Mouse (Mus musculus) ES-E14 (cell line): ENCODE data around the gene Bmf. TPM values are rescaled to one million over a fixed set of nuclear protein-coding genes. Genes with fewer than 3 reads are reported as not detected.
A peak's percentile ranks its signal among the peaks of the same experiment; 100 is the strongest.

Source experiments
- DNase-seq: peaks from one replicate; pipeline ENCODE4 v3.0.0-alpha.2; 2013; ENCODE audit warnings: low read depth, low spot score
- H3K27ac ChIP-seq: 2 replicates; pipeline ENCODE4 v1.5.1; 2012; ENCODE audit warnings: low read depth, mild to moderate bottlenecking, low read length, moderate library complexity, mixed read lengths; ENCODE audit not compliant: poor library complexity, insufficient read depth, severe bottlenecking
- H3K36me3 ChIP-seq: 2 replicates; pipeline ENCODE4 v1.6.1; 2012; ENCODE audit warnings: mild to moderate bottlenecking, low read length, moderate library complexity, mixed read lengths; ENCODE audit not compliant: control insufficient read depth, poor library complexity, insufficient read depth, severe bottlenecking
- H3K4me1 ChIP-seq, 2 experiments: fragments of 150-350 bp in 1 of 2; sonication (generic) in 1 of 2; 2 replicates each; pipeline ENCODE4 v1.6.1; 2012; ENCODE audit warnings: low read length in 2 of 2, mild to moderate bottlenecking in 1 of 2, mixed read lengths in 1 of 2; ENCODE audit not compliant: control insufficient read depth in 2 of 2, insufficient read depth in 2 of 2, poor library complexity in 1 of 2
- H3K4me3 ChIP-seq, 2 experiments: fragments of 150-350 bp in 1 of 2; sonication (generic) in 1 of 2; 2 replicates each; pipeline ENCODE4 v1.5.1; 2012; ENCODE audit warnings: low read length in 2 of 2, low read depth in 1 of 2, mild to moderate bottlenecking in 1 of 2, mixed read lengths in 1 of 2; ENCODE audit not compliant: insufficient read depth in 1 of 2, poor library complexity in 1 of 2, severe bottlenecking in 1 of 2
- H3K9ac ChIP-seq: 2 replicates; pipeline ENCODE4 v1.6.1; 2012; ENCODE audit warnings: low read depth, mild to moderate bottlenecking, low read length, mixed read lengths; ENCODE audit not compliant: poor library complexity, insufficient read depth, severe bottlenecking
- H3K9me3 ChIP-seq: fragments of 150-350 bp; sonication (generic); 2 replicates; pipeline ENCODE4 v1.6.1; 2012; ENCODE audit warnings: low read depth, mild to moderate bottlenecking, low read length; ENCODE audit not compliant: control insufficient read depth, insufficient read depth
- CHD2 ChIP-seq: IDR thresholded peaks from 2 replicates; pipeline ENCODE4 v1.6.1; 2014; ENCODE audit warnings: mild to moderate bottlenecking, low read depth, low read length, inconsistent platforms
- HCFC1 ChIP-seq: IDR thresholded peaks from 2 replicates; pipeline ENCODE4 v1.6.1; 2012; ENCODE audit warnings: low read length, inconsistent platforms, borderline replicate concordance; ENCODE audit not compliant: insufficient read depth
- MAFK ChIP-seq: IDR thresholded peaks from 2 replicates; pipeline ENCODE4 v1.6.1; 2014; ENCODE audit warnings: mild to moderate bottlenecking, low read depth, low read length, inconsistent platforms; ENCODE audit not compliant: insufficient read depth
- ZC3H11A ChIP-seq: IDR thresholded peaks from 2 replicates; pipeline ENCODE4 v1.6.1; 2012; ENCODE audit warnings: low read depth, mild to moderate bottlenecking, inconsistent platforms, low read length, borderline replicate concordance
- ZNF384 ChIP-seq: IDR thresholded peaks from 2 replicates; pipeline ENCODE4 v1.6.1; 2012; ENCODE audit warnings: low read depth, low read length, inconsistent platforms
- in situ Hi-C, 2 experiments: fragments of 600-800 bp; cut with MboI; formaldehyde crosslinking; loops; one replicate each; pipeline ENCODE4 v1.15.1; 2025; ENCODE audit warnings: low sequenced_read_pairs in 2 of 2, inconsistent platforms in 1 of 2; ENCODE audit not compliant: unreplicated experiment in 2 of 2
- total RNA-seq: library from RNA; depleted of rRNA; stranded (reverse); fragments of 300-350 nt; gene quantifications from 2 replicates; pipeline ENCODE4 v1.2.3, GENCODE M21; 2012

Gene Bmf
- total RNA-seq, 1 experiment = 9.1 TPM

- peaks cover 0 to 4% of the 10 kb centered on the region in 2 experiments; a peak in 1 of 4 replicates for H3K4me1 ChIP-seq
- no peak overlapping the region for H3K4me3 ChIP-seq
- DNase-seq = no peak
- no peak for TF ChIP-seq ZC3H11A
- TF ChIP-seq MAFK = no peak
- no peak for TF ChIP-seq CHD2
- TF ChIP-seq ZNF384 = no peak
- TF ChIP-seq HCFC1 = no peak
- in situ Hi-C loops = no loop called here
- no peak overlapping the region for H3K9ac ChIP-seq
- no peak overlapping the region for H3K27ac ChIP-seq
- no peaks in the 10 kb centered on the region for H3K36me3 ChIP-seq
- H3K9me3 ChIP-seq = no peaks in the 10 kb centered on the region
Measured at GRCm38 (mm10) chr2:118523163-118523730, 26.2 kb downstream of the Bmf start.

GRCm38 (mm10) chr2:118522265-118522664 lies 27.2 kb downstream of the Bmf start:
- DNase-seq = no peak
- no peak for TF ChIP-seq CHD2
- TF ChIP-seq MAFK = no peak
- TF ChIP-seq ZC3H11A = no peak
- Histone ChIP-seq H3K9ac (no peak overlapping the region), H3K9me3 (no peaks in the 10 kb centered on the region), H3K27ac (no peak overlapping the region), H3K4me1 (peaks cover 0 to 4% of the 10 kb centered on the region in 2 experiments; a peak in 1 of 4 replicates), H3K4me3 (no peak overlapping the region), H3K36me3 (no peaks in the 10 kb centered on the region)
- in situ Hi-C loops = no loop called here

GRCm38 (mm10) chr2:118520042-118520933 lies 29.2 kb downstream of the Bmf start:
- in situ Hi-C loops = no loop called here
- no peak for DNase-seq
- Histone ChIP-seq H3K36me3 (no peaks in the 10 kb centered on the region), H3K4me3 (no peak overlapping the region), H3K27ac (no peak overlapping the region; the same call in 1 of the 2 replicates), H3K9ac (no peak overlapping the region), H3K4me1 (peaks cover 0 to 4% of the 10 kb centered on the region in 2 experiments; a peak in 1 of 4 replicates), H3K9me3 (no peaks in the 10 kb centered on the region)
- TF ChIP-seq CHD2 (no peak), MAFK (no peak), ZC3H11A (no peak), ZNF384 (no peak), HCFC1 (no peak)

- H3K9ac ChIP-seq = no peak overlapping the region
- peaks cover 7 to 18% of the 10 kb centered on the region in 2 experiments; a peak in 2 of 4 replicates for H3K4me1 ChIP-seq
- H3K36me3 ChIP-seq = no peaks in the 10 kb centered on the region
- TF ChIP-seq CHD2 = no peak
- peak; percentile 72 for TF ChIP-seq MAFK
- DNase-seq = no peak
- no peak overlapping the region for H3K4me3 ChIP-seq
- no peak overlapping the region for H3K27ac ChIP-seq
- no peaks in the 10 kb centered on the region for H3K9me3 ChIP-seq
- in situ Hi-C loops = no loop called here
Measured at GRCm38 (mm10) chr2:118512418-118513377, 36.8 kb downstream of the Bmf start.
